In genomic region chr9:107888267-107888850, GRCm38 (mm10) we compare ENCODE assay signal across 9 mouse cellular contexts. TPM values are rescaled to one million over a fixed set of nuclear protein-coding genes. Genes with fewer than 3 reads are reported as not detected.
DNase-seq lines count a peak whose midpoint lies in the region; ATAC-seq and TF ChIP-seq lines count a peak whose summit lies in the region.
"Had no signal": no experiment of that assay in that cellular context is flagged by ENCODE, and none has a peak within 500 bp of the region (broad histone marks: within the 10 kb centered on the region; RNA-seq: fewer than 3 reads in every experiment).

No protein-coding gene starts in this region.

- H3K9ac ChIP-seq in lung, postnatal 0 days (replicated peaks; ENCODE audit: low read depth) = peak overlapping the region; percentile 68
- peak overlapping the region; percentile 82 for H3K9ac ChIP-seq in embryonic facial prominence, embryonic 13.5 days
- H3K9ac ChIP-seq in hindbrain, postnatal 0 days (replicated peaks; ENCODE audit: low read length) = peak overlapping the region; percentile 70
- peak overlapping the region; percentile 76 for H3K9ac ChIP-seq in liver, embryonic 15.5 days
- H3K9ac ChIP-seq in stomach, embryonic 15.5 days = peak overlapping the region; percentile 74

- no peaks in the 10 kb centered on the region for H3K36me3 ChIP-seq in lung, postnatal 0 days (ENCODE audit: insufficient read depth, low read length)
- 0 out of 2 replicates have a peak, but pooled peaks cover 3% of the 10 kb centered on the region for H3K36me3 ChIP-seq in embryonic facial prominence, embryonic 13.5 days
- H3K36me3 ChIP-seq in hindbrain, postnatal 0 days (ENCODE audit: insufficient read depth, low read length) = no peaks in the 10 kb centered on the region
- no peaks in the 10 kb centered on the region for H3K36me3 ChIP-seq in liver, embryonic 15.5 days (replicated peaks)
- no peaks in the 10 kb centered on the region for H3K36me3 ChIP-seq in stomach, embryonic 15.5 days

- peak; percentile 56 for DNase-seq in lung, postnatal 0 days (ENCODE audit: low spot score)
- DNase-seq in lung, adult 18-20 months = no peak
- DNase-seq in Patski (ENCODE audit: low read depth, low spot score) = no peak
- DNase-seq in hindbrain, postnatal 0 days (ENCODE audit: low spot score) = peak; percentile 68
- DNase-seq in adrenal gland, postnatal 10 days = no peak

- H3K4me1 ChIP-seq in lung, postnatal 0 days (ENCODE audit: insufficient read depth, low read depth, low read length) = no peaks in the 10 kb centered on the region
- peaks cover 16% of the 10 kb centered on the region for H3K4me1 ChIP-seq in embryonic facial prominence, embryonic 13.5 days
- H3K4me1 ChIP-seq in hindbrain, postnatal 0 days (ENCODE audit: insufficient read depth, low read length) = no peaks in the 10 kb centered on the region; the same call in 1 of the 2 replicates
- H3K4me1 ChIP-seq in liver, embryonic 15.5 days (replicated peaks) = peaks cover 19% of the 10 kb centered on the region
- peaks cover 15% of the 10 kb centered on the region for H3K4me1 ChIP-seq in stomach, embryonic 15.5 days

- ATAC-seq in lung, postnatal 0 days = peak; percentile 67
- ATAC-seq in Patski = peak; percentile 60
- ATAC-seq in embryonic facial prominence, embryonic 13.5 days (ENCODE audit: insufficient number of reproducible peaks, insufficient read depth, low FRiP score, low TSS enrichment, low read depth) = 0 out of 2 replicates have a peak, but pooled peaks have one; percentile 57
- peak; percentile 87 for ATAC-seq in hindbrain, postnatal 0 days
- ATAC-seq in liver, embryonic 15.5 days (ENCODE audit: insufficient read depth) = peak; percentile 51
- ATAC-seq in stomach, embryonic 15.5 days (ENCODE audit: insufficient read depth, low FRiP score, low read depth) = peak; percentile 45

- POLR2A ChIA-PET in Patski (lab: Charles Lee) = no interaction called here

- H3K27ac ChIP-seq in lung, postnatal 0 days (ENCODE audit: low read length) = peak overlapping the region; percentile 76
- H3K27ac ChIP-seq in embryonic facial prominence, embryonic 13.5 days = peak overlapping the region; percentile 48; the same call in 1 of the 2 replicates
- peak overlapping the region; percentile 79 for H3K27ac ChIP-seq in hindbrain, postnatal 0 days
- H3K27ac ChIP-seq in liver, embryonic 15.5 days (replicated peaks) = peak overlapping the region; percentile 73
- H3K27ac ChIP-seq in stomach, embryonic 15.5 days = peak overlapping the region; percentile 81

- TF ChIP-seq EP300 in lung, postnatal 0 days (IDR thresholded peaks at IDR 0.05) = no peak

- H3K4me2 ChIP-seq in lung, postnatal 0 days (replicated peaks; ENCODE audit: low read depth, low read length) = peak overlapping the region; percentile 91
- H3K4me2 ChIP-seq in embryonic facial prominence, embryonic 13.5 days = peak overlapping the region; percentile 81
- peak overlapping the region; percentile 81 for H3K4me2 ChIP-seq in hindbrain, postnatal 0 days (ENCODE audit: low read depth, low read length)
- peak overlapping the region; percentile 91 for H3K4me2 ChIP-seq in liver, embryonic 15.5 days
- peak overlapping the region; percentile 89 for H3K4me2 ChIP-seq in stomach, embryonic 15.5 days

- no peaks in the 10 kb centered on the region for H3K27me3 ChIP-seq in lung, postnatal 0 days (replicated peaks; ENCODE audit: insufficient read depth, low read length)
- H3K27me3 ChIP-seq in Patski = peaks cover 9% of the 10 kb centered on the region
- peaks cover 10% of the 10 kb centered on the region; the same call in 1 of the 2 replicates for H3K27me3 ChIP-seq in embryonic facial prominence, embryonic 13.5 days
- no peaks in the 10 kb centered on the region for H3K27me3 ChIP-seq in hindbrain, postnatal 0 days (ENCODE audit: insufficient read depth, low read length)
- H3K27me3 ChIP-seq in liver, embryonic 15.5 days = peaks cover 14% of the 10 kb centered on the region; the same call in 1 of the 2 replicates
- H3K27me3 ChIP-seq in stomach, embryonic 15.5 days (replicated peaks) = no peaks in the 10 kb centered on the region

- CTCF ChIA-PET in Patski (lab: Charles Lee) = interaction anchor here (0.9 to 2.3 kb wide), 2 partner anchors 16 to 18 kb away, joined by 3 to 8 read pairs; no protein-coding TSS in a partner anchor

- in situ Hi-C loops in Patski (cut with MboI; ENCODE audit: low pct_unique_long_range_greater_than_20kb) = no loop called here

- 2% methylated on average over 18 of the region's 18 CpGs for WGBS in lung, postnatal 0 days
- WGBS in embryonic facial prominence, embryonic 13.5 days = 0% methylated on average over 18 of the region's 18 CpGs
- under 1% methylated on average over 18 of the region's 18 CpGs for WGBS in hindbrain, postnatal 0 days
- WGBS in liver, embryonic 15.5 days (ENCODE audit: insufficient replicate concordance) = under 1% methylated on average over 18 of the region's 18 CpGs
- WGBS in stomach, embryonic 15.5 days = 0% methylated on average over 18 of the region's 18 CpGs

- H3K9me3 ChIP-seq in lung, postnatal 0 days (ENCODE audit: low read length) = no peaks in the 10 kb centered on the region
- H3K9me3 ChIP-seq in embryonic facial prominence, embryonic 13.5 days = no peaks in the 10 kb centered on the region
- H3K9me3 ChIP-seq in hindbrain, postnatal 0 days (ENCODE audit: low read length) = no peaks in the 10 kb centered on the region
- H3K9me3 ChIP-seq in liver, embryonic 15.5 days (replicated peaks) = no peaks in the 10 kb centered on the region
- no peaks in the 10 kb centered on the region for H3K9me3 ChIP-seq in stomach, embryonic 15.5 days

- H3K4me3 ChIP-seq in lung, postnatal 0 days (ENCODE audit: low read depth, low read length) = peak overlapping the region; percentile 62
- peak overlapping the region; percentile 75 for H3K4me3 ChIP-seq in embryonic facial prominence, embryonic 13.5 days
- peak overlapping the region; percentile 82 for H3K4me3 ChIP-seq in hindbrain, postnatal 0 days (ENCODE audit: low read length)
- H3K4me3 ChIP-seq in liver, embryonic 15.5 days (replicated peaks) = peak overlapping the region; percentile 70
- H3K4me3 ChIP-seq in stomach, embryonic 15.5 days (replicated peaks) = peak overlapping the region; percentile 87

- peak; percentile 20; the same call in 1 of the 2 replicates for TF ChIP-seq CTCF in lung, postnatal 0 days (IDR thresholded peaks at IDR 0.05)
- no peak for TF ChIP-seq CTCF in Patski (IDR thresholded peaks at IDR 0.05)
- TF ChIP-seq CTCF in hindbrain, postnatal 0 days (IDR thresholded peaks at IDR 0.05; ENCODE audit: low read depth) = no peak; the same call in 1 of the 2 replicates

RNA-seq across cellular contexts. Expression of gene Mon1a, which starts 0.4 kb away (rescaled TPM):
- polyA plus RNA-seq in lung, postnatal 0 days (2015; fragmentation: Nextera tagmentation; extraction: Ambion mirVana) = 12.3 and 12.8 TPM in 2 replicates
- 13.4 TPM for polyA plus RNA-seq in Patski (2021)
- polyA plus RNA-seq in embryonic facial prominence, embryonic 13.5 days (2015; fragmentation: Nextera tagmentation; extraction: Ambion mirVana) = 14.7 and 14.9 TPM in 2 replicates
- total RNA-seq in hindbrain, postnatal 0 days (2014; rRNA removed) = 21.9 and 28.2 TPM in 2 replicates
- 13.2 and 13.8 TPM in 2 replicates for polyA plus RNA-seq in hindbrain, postnatal 0 days (2015; fragmentation: Nextera tagmentation; extraction: Ambion mirVana)
- polyA plus RNA-seq in liver, embryonic 15.5 days (2015; fragmentation: Nextera tagmentation; extraction: Ambion mirVana) = 3.9 and 5.0 TPM in 2 replicates
- 19.4 and 21.0 TPM in 2 replicates for polyA plus RNA-seq in stomach, embryonic 15.5 days (2015; fragmentation: Nextera tagmentation; extraction: Ambion mirVana)
- total RNA-seq in adrenal gland, postnatal 10 days (2021) = 10 to 100 TPM; 11.1 to 13.1 TPM

RNA-seq across cellular contexts. Expression of gene Rbm6, which starts 15.3 kb away (rescaled TPM):
- 35.6 and 40.9 TPM in 2 replicates for polyA plus RNA-seq in lung, postnatal 0 days (2015; fragmentation: Nextera tagmentation; extraction: Ambion mirVana)
- polyA plus RNA-seq in Patski (2021) = 54.2 TPM
- 102 and 108 TPM in 2 replicates for polyA plus RNA-seq in embryonic facial prominence, embryonic 13.5 days (2015; fragmentation: Nextera tagmentation; extraction: Ambion mirVana)
- total RNA-seq in hindbrain, postnatal 0 days (2014; rRNA removed) = 58.4 and 62.3 TPM in 2 replicates
- 55.0 and 57.2 TPM in 2 replicates for polyA plus RNA-seq in hindbrain, postnatal 0 days (2015; fragmentation: Nextera tagmentation; extraction: Ambion mirVana)
- 26.1 and 27.7 TPM in 2 replicates for polyA plus RNA-seq in liver, embryonic 15.5 days (2015; fragmentation: Nextera tagmentation; extraction: Ambion mirVana)
- 67.4 and 76.2 TPM in 2 replicates for polyA plus RNA-seq in stomach, embryonic 15.5 days (2015; fragmentation: Nextera tagmentation; extraction: Ambion mirVana)
- 10 to 100 TPM; 35.9 to 56.7 TPM for total RNA-seq in adrenal gland, postnatal 10 days (2021)

RNA-seq across cellular contexts. Expression of gene Mst1r, which starts 18.3 kb away (rescaled TPM):
- polyA plus RNA-seq in lung, postnatal 0 days (2015; fragmentation: Nextera tagmentation; extraction: Ambion mirVana) = 3.1 and 3.5 TPM in 2 replicates
- polyA plus RNA-seq in Patski (2021) = 0.12 TPM
- polyA plus RNA-seq in embryonic facial prominence, embryonic 13.5 days (2015; fragmentation: Nextera tagmentation; extraction: Ambion mirVana) = 5.1 and 6.3 TPM in 2 replicates
- total RNA-seq in hindbrain, postnatal 0 days (2014; rRNA removed) = 0.61 and 2.7 TPM in 2 replicates
- 0.68 and 0.69 TPM in 2 replicates for polyA plus RNA-seq in hindbrain, postnatal 0 days (2015; fragmentation: Nextera tagmentation; extraction: Ambion mirVana)
- polyA plus RNA-seq in liver, embryonic 15.5 days (2015; fragmentation: Nextera tagmentation; extraction: Ambion mirVana) = 0.85 and 1.4 TPM in 2 replicates
- 10.8 TPM in 2 replicates for polyA plus RNA-seq in stomach, embryonic 15.5 days (2015; fragmentation: Nextera tagmentation; extraction: Ambion mirVana)
- total RNA-seq in adrenal gland, postnatal 10 days (2021) = 1 to 10 TPM; 5.6 to 8.5 TPM

RNA-seq across cellular contexts. Expression of gene Actl11, which starts 39.9 kb away (rescaled TPM):
- polyA plus RNA-seq in lung, postnatal 0 days (2015; fragmentation: Nextera tagmentation; extraction: Ambion mirVana) = not detected in 2 replicates
- polyA plus RNA-seq in Patski (2021) = not detected
- not detected in 2 replicates for polyA plus RNA-seq in embryonic facial prominence, embryonic 13.5 days (2015; fragmentation: Nextera tagmentation; extraction: Ambion mirVana)
- total RNA-seq in hindbrain, postnatal 0 days (2014; rRNA removed) = not detected in 2 replicates
- polyA plus RNA-seq in hindbrain, postnatal 0 days (2015; fragmentation: Nextera tagmentation; extraction: Ambion mirVana) = not detected in 2 replicates
- polyA plus RNA-seq in liver, embryonic 15.5 days (2015; fragmentation: Nextera tagmentation; extraction: Ambion mirVana) = not detected in 2 replicates
- not detected in 2 replicates for polyA plus RNA-seq in stomach, embryonic 15.5 days (2015; fragmentation: Nextera tagmentation; extraction: Ambion mirVana)
- not detected for total RNA-seq in adrenal gland, postnatal 10 days (2021)
- total RNA-seq: heart, adult 18-20 months had no signal

RNA-seq across cellular contexts. Expression of gene Camkv, which starts 47.1 kb away (rescaled TPM):
- 0.12 and 0.35 TPM in 2 replicates for polyA plus RNA-seq in lung, postnatal 0 days (2015; fragmentation: Nextera tagmentation; extraction: Ambion mirVana)
- 0.05 TPM for polyA plus RNA-seq in Patski (2021)
- polyA plus RNA-seq in embryonic facial prominence, embryonic 13.5 days (2015; fragmentation: Nextera tagmentation; extraction: Ambion mirVana) = 9.1 and 9.7 TPM in 2 replicates
- 80.1 and 87.4 TPM in 2 replicates for total RNA-seq in hindbrain, postnatal 0 days (2014; rRNA removed)
- 59.1 and 61.5 TPM in 2 replicates for polyA plus RNA-seq in hindbrain, postnatal 0 days (2015; fragmentation: Nextera tagmentation; extraction: Ambion mirVana)
- polyA plus RNA-seq in liver, embryonic 15.5 days (2015; fragmentation: Nextera tagmentation; extraction: Ambion mirVana) = 0.08 and 0.09 TPM in 2 replicates
- 3.0 and 3.1 TPM in 2 replicates for polyA plus RNA-seq in stomach, embryonic 15.5 days (2015; fragmentation: Nextera tagmentation; extraction: Ambion mirVana)
- 1 to 10 TPM; 1.6 to 2.7 TPM for total RNA-seq in adrenal gland, postnatal 10 days (2021)
- total RNA-seq: heart, adult 18-20 months had no signal

Comparison
In these comparisons a context has a peak if more than half of its experiments do, and no peak if none do; other contexts are left out.
1. DNase-seq: peak in lung, postnatal 0 days (single experiment) and hindbrain, postnatal 0 days (single experiment); none in lung, adult 18-20 months (0 of 2), Patski (single experiment) and adrenal gland, postnatal 10 days (single experiment).
2. Peak in every context shown above with its lines, with median percentiles within 50 percentile points of each other: ATAC-seq, H3K27ac ChIP-seq, H3K4me2 ChIP-seq, H3K4me3 ChIP-seq and H3K9ac ChIP-seq.